Mouse (Mus musculus): Measurements from ENCODE around the gene Rras. TPM values are rescaled to one million over a fixed set of nuclear protein-coding genes. Genes with fewer than 3 reads are reported as not detected.
"Not testable (repeated sequence)": the region's sequence is repeated elsewhere in the genome, so short reads cannot be mapped to it uniquely, and the experiment has no call there.

The Rras gene
- polyA plus RNA-seq, 1 experiment from 2014 or later, result 74.4 TPM

DNA sequence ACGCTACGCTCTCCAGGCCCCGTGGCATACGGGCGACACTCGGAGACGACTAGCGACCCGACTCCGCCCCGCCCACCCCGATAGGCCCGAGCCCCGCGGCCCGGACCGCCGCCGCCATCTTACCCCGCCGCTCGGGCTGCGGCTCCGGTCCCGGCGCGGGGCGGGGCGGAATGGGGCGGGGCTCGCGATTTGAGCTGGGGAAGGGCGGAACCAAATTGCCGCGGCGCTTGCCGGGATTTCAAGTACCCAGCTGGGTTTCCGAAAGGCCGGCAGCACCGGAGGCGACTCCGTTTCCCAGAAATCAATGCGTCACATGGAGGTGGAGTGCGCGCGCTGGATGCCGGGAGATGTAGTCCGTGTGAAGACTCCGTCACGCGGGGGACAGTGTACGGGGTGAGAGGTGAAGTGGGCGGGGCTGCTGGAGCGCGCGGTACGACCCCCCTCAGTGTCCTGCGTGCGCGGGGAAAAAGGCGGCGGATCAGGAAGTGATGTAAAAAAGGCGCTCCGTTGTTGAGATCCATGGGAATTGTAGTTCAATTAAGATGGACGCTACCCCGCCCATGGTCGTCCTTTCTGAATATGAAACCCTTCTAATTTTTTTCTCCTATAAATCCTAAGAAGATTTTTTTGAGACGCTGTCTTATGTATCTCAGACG is 1.7 kb upstream of the Rras start, which contains the start of gene Scaf1:
TSS of gene Scaf1 (minus strand) at position 407 of the 656 bp plus-strand sequence.
- ATAC-seq (replicated peaks; ENCODE audit: insufficient number of reproducible peaks, low FRiP score, low TSS enrichment), result peak; percentile 86

DNA sequence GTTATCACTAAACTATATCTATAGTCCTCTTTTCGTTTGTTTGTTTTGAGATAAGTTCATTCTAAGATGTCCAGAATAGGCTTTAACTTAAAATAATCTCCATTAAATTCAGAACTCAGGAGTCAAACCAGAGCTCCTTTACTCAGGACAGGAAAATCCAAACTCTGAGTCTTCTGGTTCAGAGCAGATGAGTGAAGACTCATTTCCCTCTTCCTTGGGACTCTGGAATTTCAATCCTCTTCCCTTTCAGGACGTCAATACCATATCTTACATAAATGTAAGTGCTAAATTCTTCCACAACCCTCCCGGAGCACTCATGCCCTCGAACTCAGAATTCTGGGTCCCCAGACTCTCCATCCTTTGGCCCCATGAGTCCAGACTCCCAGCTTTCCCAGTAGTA is 1.0 kb upstream of the Rras start:
- H3K9ac ChIP-seq (ENCODE audit: low read depth, low read length), result peak overlapping the region; percentile 80
- peaks cover 13% of the 10 kb centered on the region for H3K36me3 ChIP-seq (ENCODE audit: control insufficient read depth, insufficient read depth, low read length)
- peak overlapping the region; percentile 94 for H3K4me3 ChIP-seq (ENCODE audit: low read depth, low read length)
- H3K4me1 ChIP-seq (ENCODE audit: control insufficient read depth, insufficient read depth, low read length), result peaks cover 22% of the 10 kb centered on the region
- H3K27me3 ChIP-seq (ENCODE audit: control insufficient read depth, insufficient read depth, low read length), result no peaks in the 10 kb centered on the region
- H3K27ac ChIP-seq (ENCODE audit: low read depth, low read length), result peak overlapping the region; percentile 99
- under 1% methylated on average over 4 of the region's 4 CpGs for WGBS (ENCODE audit: insufficient replicate concordance)
- ATAC-seq (replicated peaks; ENCODE audit: insufficient number of reproducible peaks, low FRiP score, low TSS enrichment), result no peak
- H3K4me2 ChIP-seq, result peak overlapping the region; percentile 84
- H3K9me3 ChIP-seq (replicated peaks; ENCODE audit: control insufficient read depth, low read length), result no peaks in the 10 kb centered on the region

More for the DNA sequence above, 1.7 kb upstream of the Rras start, which contains the start of gene Scaf1:
- peak within 1 kb of the TSS; percentile 84 for H3K4me2 ChIP-seq
- H3K9me3 ChIP-seq (replicated peaks; ENCODE audit: control insufficient read depth, low read length), result no peaks in the 10 kb centered on the region
- H3K27me3 ChIP-seq (ENCODE audit: control insufficient read depth, insufficient read depth, low read length), result no peaks in the 10 kb centered on the region
- H3K4me3 ChIP-seq (ENCODE audit: low read depth, low read length), result peak within 1 kb of the TSS; percentile 94
- 1% methylated on average over 59 of the region's 69 CpGs for WGBS (ENCODE audit: insufficient replicate concordance)
- H3K4me1 ChIP-seq (ENCODE audit: control insufficient read depth, insufficient read depth, low read length), result peaks cover 22% of the 10 kb centered on the region
- peak within 1 kb of the TSS; percentile 99 for H3K9ac ChIP-seq (ENCODE audit: low read depth, low read length)
- H3K27ac ChIP-seq (ENCODE audit: low read depth, low read length), result peak within 1 kb of the TSS; percentile 99
- H3K36me3 ChIP-seq (ENCODE audit: control insufficient read depth, insufficient read depth, low read length), result peaks cover 20% of the 10 kb centered on the region

DNA sequence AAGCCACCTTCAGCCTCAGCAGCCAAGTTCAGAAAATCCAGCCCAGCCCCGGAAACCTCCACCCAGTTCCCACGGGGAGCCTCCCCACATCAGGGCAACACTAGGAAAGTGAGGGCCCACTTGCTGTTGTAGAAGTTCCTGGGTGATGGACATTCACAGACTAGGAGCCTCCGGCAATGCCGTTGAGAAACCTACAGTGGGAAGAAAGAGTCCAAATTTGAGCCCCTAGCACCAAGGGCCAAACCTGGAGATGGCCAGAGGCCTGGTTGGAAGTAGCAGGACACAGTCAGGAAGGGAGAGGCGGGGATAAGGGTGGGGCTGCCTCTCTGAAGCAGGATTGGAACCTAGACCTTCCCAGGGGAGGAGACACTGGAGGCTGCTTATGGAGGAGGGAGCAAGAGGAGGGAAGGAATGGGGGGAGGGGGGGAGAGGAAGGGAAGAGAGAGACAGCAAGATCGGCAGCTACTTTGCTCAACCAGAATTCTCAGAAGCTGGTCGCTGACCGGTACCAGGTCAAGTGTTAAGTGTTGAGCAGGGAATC is 1.3 kb downstream of the Rras start:
- no peak for ATAC-seq (replicated peaks; ENCODE audit: insufficient number of reproducible peaks, low FRiP score, low TSS enrichment)
- Histone ChIP-seq H3K27me3 (ENCODE audit: control insufficient read depth, insufficient read depth, low read length) (no peaks in the 10 kb centered on the region), H3K9me3 (replicated peaks; ENCODE audit: control insufficient read depth, low read length) (no peaks in the 10 kb centered on the region), H3K9ac (ENCODE audit: low read depth, low read length) (peak overlapping the region; percentile 67), H3K4me2 (peak overlapping the region; percentile 84), H3K4me3 (ENCODE audit: low read depth, low read length) (peak overlapping the region; percentile 94), H3K36me3 (ENCODE audit: control insufficient read depth, insufficient read depth, low read length) (no peaks in the 10 kb centered on the region), H3K27ac (ENCODE audit: low read depth, low read length) (peak overlapping the region; percentile 99), H3K4me1 (ENCODE audit: control insufficient read depth, insufficient read depth, low read length) (peaks cover 18% of the 10 kb centered on the region)
- 21% methylated on average over 8 of the region's 8 CpGs for WGBS (ENCODE audit: insufficient replicate concordance)

DNA sequence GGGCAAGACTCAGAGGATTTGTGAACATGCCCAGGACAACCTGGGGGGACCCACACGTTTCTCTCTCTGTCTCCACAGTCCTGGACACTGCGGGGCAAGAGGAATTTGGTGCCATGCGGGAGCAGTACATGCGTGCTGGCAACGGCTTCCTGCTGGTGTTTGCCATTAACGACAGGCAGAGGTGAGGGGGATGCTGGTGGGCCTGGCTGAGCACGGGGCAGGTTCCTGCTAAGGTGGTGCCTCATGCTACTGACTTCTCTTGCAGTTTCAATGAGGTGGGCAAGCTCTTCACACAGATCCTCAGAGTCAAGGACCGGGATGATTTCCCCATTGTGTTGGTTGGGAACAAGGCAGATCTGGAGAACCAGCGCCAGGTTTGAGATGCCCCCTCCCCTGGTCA is 2.5 kb downstream of the Rras start:
- no peaks in the 10 kb centered on the region for H3K9me3 ChIP-seq (replicated peaks; ENCODE audit: control insufficient read depth, low read length)
- H3K4me3 ChIP-seq (ENCODE audit: low read depth, low read length), result no peak overlapping the region
- no peak overlapping the region for H3K9ac ChIP-seq (ENCODE audit: low read depth, low read length)
- H3K27ac ChIP-seq (ENCODE audit: low read depth, low read length), result no peak overlapping the region
- H3K4me2 ChIP-seq, result no peak overlapping the region
- WGBS (ENCODE audit: insufficient replicate concordance), result 75% methylated on average over 9 of the region's 9 CpGs
- no peaks in the 10 kb centered on the region for H3K36me3 ChIP-seq (ENCODE audit: control insufficient read depth, insufficient read depth, low read length)
- no peak for ATAC-seq (replicated peaks; ENCODE audit: insufficient number of reproducible peaks, low FRiP score, low TSS enrichment)
- no peaks in the 10 kb centered on the region for H3K27me3 ChIP-seq (ENCODE audit: control insufficient read depth, insufficient read depth, low read length)
- peaks cover 10% of the 10 kb centered on the region for H3K4me1 ChIP-seq (ENCODE audit: control insufficient read depth, insufficient read depth, low read length)

DNA sequence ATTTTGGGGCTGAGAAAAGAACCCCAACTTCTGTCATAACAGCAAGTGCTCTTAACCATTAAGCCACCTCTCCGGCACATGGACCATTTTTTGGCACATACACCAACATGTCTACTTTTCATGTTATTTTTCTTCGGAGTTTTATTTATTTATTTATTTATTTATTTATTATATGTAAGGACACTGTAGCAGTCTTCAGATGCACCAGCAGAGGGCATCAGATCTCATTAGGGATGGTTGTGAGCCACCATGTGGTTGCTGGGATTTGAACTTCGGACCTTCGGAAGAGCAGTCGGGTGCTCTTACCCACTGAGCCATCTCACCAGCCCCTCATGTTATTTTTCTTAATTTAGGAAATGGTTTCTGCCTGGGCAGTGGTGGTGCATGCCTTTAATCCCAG is 6.0 kb downstream of the Rras start:
- not testable (repeated sequence) for H3K4me3 ChIP-seq (ENCODE audit: low read depth, low read length); H3K9me3 ChIP-seq (replicated peaks; ENCODE audit: control insufficient read depth, low read length); ATAC-seq (replicated peaks; ENCODE audit: insufficient number of reproducible peaks, low FRiP score, low TSS enrichment); H3K27me3 ChIP-seq (ENCODE audit: control insufficient read depth, insufficient read depth, low read length); H3K36me3 ChIP-seq (ENCODE audit: control insufficient read depth, insufficient read depth, low read length); H3K27ac ChIP-seq (ENCODE audit: low read depth, low read length); H3K9ac ChIP-seq (ENCODE audit: low read depth, low read length); H3K4me2 ChIP-seq; H3K4me1 ChIP-seq (ENCODE audit: control insufficient read depth, insufficient read depth, low read length)
- WGBS (ENCODE audit: insufficient replicate concordance), result 76% methylated on average over 5 of the region's 5 CpGs

DNA sequence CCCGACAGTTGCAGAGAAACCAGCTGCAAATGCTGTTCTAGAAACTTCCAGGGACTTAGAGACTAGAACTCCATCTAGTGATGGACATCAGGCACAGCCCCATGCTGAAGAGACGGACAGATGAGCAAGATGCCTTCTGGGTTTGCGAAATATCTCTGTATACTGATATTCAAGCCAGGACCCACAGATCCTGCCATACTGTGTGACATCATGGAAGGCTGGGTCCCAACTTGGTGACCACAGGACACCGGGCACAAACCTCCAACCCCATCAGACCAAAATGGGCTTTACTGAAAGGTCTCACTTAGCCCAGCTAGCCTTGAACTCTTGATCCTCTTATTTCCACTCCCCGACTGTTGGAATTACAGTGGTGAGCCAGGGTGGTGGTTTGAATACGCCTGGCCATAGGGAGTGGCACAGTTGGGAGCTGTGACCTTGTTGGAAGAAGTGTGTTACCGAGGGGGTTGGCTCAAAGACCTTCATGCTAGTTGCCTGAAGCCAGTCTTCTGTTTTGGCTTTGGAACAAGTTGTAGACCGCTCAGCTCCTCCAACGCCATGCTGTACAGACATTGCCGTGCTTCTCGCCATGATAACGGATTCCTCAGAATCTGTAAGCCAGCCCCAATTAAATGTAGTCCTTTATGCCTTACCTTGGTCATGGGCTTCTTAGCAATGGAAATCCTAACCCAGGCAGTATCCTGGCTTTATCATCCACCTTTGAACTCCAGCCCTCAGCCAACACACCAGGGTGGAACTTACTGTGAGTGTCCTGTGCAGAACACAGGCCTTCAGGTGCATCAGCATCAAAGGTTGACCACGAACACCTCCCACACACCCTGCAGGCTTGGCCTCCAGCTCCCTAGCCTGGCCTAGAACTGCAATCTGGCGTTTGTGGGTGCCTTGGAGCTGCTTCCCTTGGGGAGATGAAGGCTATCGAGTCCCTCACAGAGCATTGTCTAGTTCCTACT is 6.8 kb downstream of the Rras start:
- Histone ChIP-seq H3K36me3 (ENCODE audit: control insufficient read depth, insufficient read depth, low read length) (peaks cover 16% of the 10 kb centered on the region), H3K9me3 (replicated peaks; ENCODE audit: control insufficient read depth, low read length) (no peaks in the 10 kb centered on the region), H3K27ac (ENCODE audit: low read depth, low read length) (no peak overlapping the region), H3K4me2 (no peak overlapping the region), H3K27me3 (ENCODE audit: control insufficient read depth, insufficient read depth, low read length) (no peaks in the 10 kb centered on the region), H3K4me3 (ENCODE audit: low read depth, low read length) (no peak overlapping the region), H3K4me1 (ENCODE audit: control insufficient read depth, insufficient read depth, low read length) (no peaks in the 10 kb centered on the region), H3K9ac (ENCODE audit: low read depth, low read length) (no peak overlapping the region)
- WGBS (ENCODE audit: insufficient replicate concordance), result 86% methylated on average over 15 of the region's 15 CpGs
- no peak for ATAC-seq (replicated peaks; ENCODE audit: insufficient number of reproducible peaks, low FRiP score, low TSS enrichment)

DNA sequence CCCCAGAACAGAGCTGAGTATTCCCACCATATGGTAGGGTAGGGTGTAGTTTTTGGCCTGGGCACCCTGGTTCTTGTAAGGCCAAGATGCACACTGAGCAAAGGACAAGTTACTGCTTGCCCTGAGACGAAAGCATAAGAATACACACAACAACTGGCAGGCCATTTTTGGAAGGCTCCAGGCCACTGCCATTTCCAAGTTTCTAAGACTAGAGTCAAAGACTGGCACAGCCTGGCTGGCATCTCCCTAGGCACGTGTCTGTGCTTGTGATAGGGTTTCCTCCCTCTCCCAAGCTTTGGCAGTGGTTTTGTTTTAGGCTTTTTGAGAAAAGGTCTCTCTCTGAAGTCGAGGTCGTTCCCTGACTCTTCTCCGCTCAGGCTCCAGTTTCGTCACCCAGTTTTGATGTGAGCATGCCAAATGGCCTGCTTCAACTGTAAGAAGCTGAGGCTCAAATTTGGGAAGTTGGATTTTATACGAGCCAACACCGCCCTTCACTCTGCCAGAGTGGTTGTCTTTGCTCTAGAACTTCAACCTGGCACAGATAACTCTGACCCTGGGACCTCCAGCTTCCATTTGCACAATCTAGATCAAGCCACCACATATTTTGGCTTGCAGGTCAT is 8.0 kb downstream of the Rras start:
- H3K9ac ChIP-seq (ENCODE audit: low read depth, low read length), result no peak overlapping the region
- H3K27ac ChIP-seq (ENCODE audit: low read depth, low read length), result no peak overlapping the region
- H3K4me1 ChIP-seq (ENCODE audit: control insufficient read depth, insufficient read depth, low read length), result no peaks in the 10 kb centered on the region
- H3K4me3 ChIP-seq (ENCODE audit: low read depth, low read length), result no peak overlapping the region
- ATAC-seq (replicated peaks; ENCODE audit: insufficient number of reproducible peaks, low FRiP score, low TSS enrichment), result no peak
- no peaks in the 10 kb centered on the region for H3K9me3 ChIP-seq (replicated peaks; ENCODE audit: control insufficient read depth, low read length)
- H3K36me3 ChIP-seq (ENCODE audit: control insufficient read depth, insufficient read depth, low read length), result peaks cover 24% of the 10 kb centered on the region
- no peaks in the 10 kb centered on the region for H3K27me3 ChIP-seq (ENCODE audit: control insufficient read depth, insufficient read depth, low read length)
- H3K4me2 ChIP-seq, result no peak overlapping the region
- WGBS (ENCODE audit: insufficient replicate concordance), result 71% methylated on average over 8 of the region's 8 CpGs

DNA sequence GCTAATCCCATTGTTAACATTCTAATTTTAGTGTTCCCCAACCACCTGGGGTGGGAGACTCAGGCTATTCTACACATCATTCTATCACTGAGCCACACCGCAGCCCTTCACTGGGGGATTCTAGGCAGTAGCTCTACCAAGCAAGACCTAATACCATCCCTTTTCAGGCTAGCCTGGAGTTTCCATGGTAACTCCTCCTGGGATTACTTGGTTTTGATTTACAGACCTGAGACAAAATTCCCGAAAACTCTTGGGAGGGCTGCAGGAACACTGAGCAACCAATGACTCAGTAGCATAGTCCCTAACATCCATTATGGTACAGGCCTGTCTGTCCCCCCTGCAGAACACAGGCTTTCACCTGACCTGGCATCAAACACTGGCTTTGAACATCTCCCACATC is 8.5 kb downstream of the Rras start:
- ATAC-seq (replicated peaks; ENCODE audit: insufficient number of reproducible peaks, low FRiP score, low TSS enrichment), result no peak
- peaks cover 30% of the 10 kb centered on the region for H3K36me3 ChIP-seq (ENCODE audit: control insufficient read depth, insufficient read depth, low read length)
- no peaks in the 10 kb centered on the region for H3K4me1 ChIP-seq (ENCODE audit: control insufficient read depth, insufficient read depth, low read length)
- H3K4me3 ChIP-seq (ENCODE audit: low read depth, low read length), result no peak overlapping the region
- 82% methylated on average over 2 of the region's 2 CpGs for WGBS (ENCODE audit: insufficient replicate concordance)
- no peak overlapping the region for H3K9ac ChIP-seq (ENCODE audit: low read depth, low read length)
- H3K27ac ChIP-seq (ENCODE audit: low read depth, low read length), result no peak overlapping the region
- H3K9me3 ChIP-seq (replicated peaks; ENCODE audit: control insufficient read depth, low read length), result no peaks in the 10 kb centered on the region
- H3K4me2 ChIP-seq, result no peak overlapping the region
- H3K27me3 ChIP-seq (ENCODE audit: control insufficient read depth, insufficient read depth, low read length), result no peaks in the 10 kb centered on the region
